Mouse (Mus musculus) heart, adult 18-20 months (tissue): ENCODE data around the gene Efhd2. TPM values are rescaled to one million over a fixed set of nuclear protein-coding genes. Genes with fewer than 3 reads are reported as not detected.

Experiments used
- total RNA-seq, 2 experiments: library from RNA; stranded (reverse); gene quantifications; 2 replicates each; pipeline ENCODE4 v1.2.3; 2021

The Efhd2 gene
- total RNA-seq, 2 experiments from 2014 or later: 21.7 to 22.8 TPM

Other genes starting within 250 kb of the Efhd2 start
- gene Plekhm2, start 210.0 kb downstream of the Efhd2 start, total RNA-seq: 100 to 1,000 TPM; 100 to 102 TPM
- gene Rsc1a1, start 189.3 kb downstream of the Efhd2 start, total RNA-seq: under 1 TPM in 1 of 2 experiments, not detected in 1; 0.92 TPM
- 10 to 100 TPM; 31.6 to 33.2 TPM for gene Ddi2, start 151.5 kb downstream of the Efhd2 start, total RNA-seq
- under 1 TPM; 0.25 to 0.59 TPM for gene Agmat, start 128.2 kb downstream of the Efhd2 start, total RNA-seq
- 10 to 100 TPM; 22.8 to 23.4 TPM for gene Dnajc16, start 84.0 kb downstream of the Efhd2 start, total RNA-seq
- 1 to 10 TPM; 6.6 to 8.1 TPM for gene Casp9, start 81.3 kb downstream of the Efhd2 start, total RNA-seq
- gene Cela2a, start 48.8 kb downstream of the Efhd2 start, total RNA-seq: not detected
- not detected for gene Ctrc, start 28.6 kb downstream of the Efhd2 start, total RNA-seq
- under 1 TPM in 1 of 2 experiments, not detected in 1; 0.36 TPM for gene Fhad1, start 140.2 kb upstream of the Efhd2 start, total RNA-seq
- gene Tmem51, start 209.4 kb upstream of the Efhd2 start, total RNA-seq: 1 to 10 TPM; 3.4 to 5.2 TPM